15 mouse cellular contexts compared by ENCODE assay signal in genomic region chr14:111878033-111878432, GRCm38 (mm10).
"Had no signal": no experiment of that assay in that cellular context is flagged by ENCODE, and none has a peak within 500 bp of the region (broad histone marks: within the 10 kb centered on the region; RNA-seq: fewer than 3 reads in every experiment).

No protein-coding gene starts in this region.

- H3K4me3 ChIP-seq: left cerebral cortex, adult 2 months; limb, embryonic 15.5 days; liver, embryonic 12.5 days; midbrain, embryonic 10.5 days; neural tube, embryonic 13.5 days; stomach, embryonic 15.5 days had no signal

- H3K36me3 ChIP-seq: limb, embryonic 15.5 days; liver, embryonic 12.5 days; midbrain, embryonic 10.5 days; neural tube, embryonic 13.5 days; stomach, embryonic 15.5 days had no signal

- ATAC-seq: liver, embryonic 12.5 days had no signal

- H3K4me1 ChIP-seq: limb, embryonic 15.5 days; liver, embryonic 12.5 days; midbrain, embryonic 10.5 days; neural tube, embryonic 13.5 days; stomach, embryonic 15.5 days had no signal

- H3K9me3 ChIP-seq: limb, embryonic 15.5 days; liver, embryonic 12.5 days; midbrain, embryonic 10.5 days; neural tube, embryonic 13.5 days; stomach, embryonic 15.5 days had no signal

- H3K27ac ChIP-seq: left cerebral cortex, adult 2 months; limb, embryonic 15.5 days; liver, embryonic 12.5 days; midbrain, embryonic 10.5 days; neural tube, embryonic 13.5 days; stomach, embryonic 15.5 days had no signal

- H3K9ac ChIP-seq: limb, embryonic 15.5 days; liver, embryonic 12.5 days; lung, embryonic 14.5 days; neural tube, embryonic 13.5 days; stomach, embryonic 15.5 days had no signal

- H3K27me3 ChIP-seq: limb, embryonic 15.5 days; liver, embryonic 12.5 days; neural tube, embryonic 13.5 days; stomach, embryonic 15.5 days had no signal

- DNase-seq: kidney, postnatal 25 days; lung, embryonic 14.5 days; lung, postnatal 10 days; lung, postnatal 4 days; midbrain, embryonic 14.5 days; retina, postnatal 1 day; right cerebral cortex, postnatal 4 days; spleen, adult 18-20 months; thymus, postnatal 36 days had no signal

- H3K4me2 ChIP-seq: limb, embryonic 15.5 days; liver, embryonic 12.5 days; lung, embryonic 14.5 days; neural tube, embryonic 13.5 days; stomach, embryonic 15.5 days had no signal
